Mouse (Mus musculus): ENCODE measurements at regions not wholly inside any gene's neighbourhood (a gene's known extent, or its start where the extent isn't known, plus 50 kb on each side); places are given as distances from the start of the nearest gene placed in this dataset.

- TF ChIP-seq CTCF (IDR thresholded peaks at IDR 0.05; ENCODE audit: borderline replicate concordance, insufficient read depth, low read depth, low read length) (no peak), POLR2A (IDR thresholded peaks at IDR 0.05; ENCODE audit: borderline replicate concordance, insufficient read depth, low read length) (no peak)
Observed at GRCm38 (mm10) chr3:149163591-149163990, 173.2 kb upstream of the Adgrl2 start.
